Mouse (Mus musculus) E14TG2a.4 (cell line): ENCODE data around the gene Tlnrd1.

Experiments used
- CTCF ChIP-seq: conservative IDR thresholded peaks from 2 replicates; pipeline ENCODE4 v1.5.1; 2014; ENCODE audit warnings: low read length
- POU5F1 ChIP-seq: IDR thresholded peaks from 2 replicates; pipeline ENCODE4 v1.6.1; 2014; ENCODE audit warnings: low read length, borderline replicate concordance

- TF ChIP-seq CTCF, result peak; percentile 64
- no peak for TF ChIP-seq POU5F1
Measured at GRCm38 (mm10) chr7:83914566-83914965, 30.5 kb upstream of the Tlnrd1 start.
